Mouse (Mus musculus) heart, embryonic 12.5 days (tissue): ENCODE data around the gene Nrgn. TPM values are rescaled to one million over a fixed set of nuclear protein-coding genes. Genes with fewer than 3 reads are reported as not detected.

Experiments used
- ATAC-seq: fragments of 200-750 bp; cut with Nextera tagmentation; 2 replicates; pipeline ENCODE4 v1.8.0; 2017; ENCODE audit warnings: moderate TSS enrichment, moderate library complexity; ENCODE audit not compliant: insufficient number of reproducible peaks, low FRiP score
- H3K27ac ChIP-seq: fragments of 300-500 bp; sonication (generic); 2 replicates; pipeline ENCODE4 v1.5.1; 2016; ENCODE audit warnings: mild to moderate bottlenecking, moderate library complexity; ENCODE audit not compliant: poor library complexity, severe bottlenecking
- H3K27me3 ChIP-seq: fragments of 300-500 bp; sonication (generic); replicated peaks from 2 replicates; pipeline ENCODE4 v1.6.1; 2016; ENCODE audit warnings: mild to moderate bottlenecking, moderate library complexity
- H3K36me3 ChIP-seq: fragments of 300-500 bp; sonication (generic); 2 replicates; pipeline ENCODE4 v1.6.1; 2016; ENCODE audit warnings: mild to moderate bottlenecking, moderate library complexity
- H3K4me1 ChIP-seq: fragments of 300-500 bp; sonication (generic); replicated peaks from 2 replicates; pipeline ENCODE4 v1.6.1; 2016; ENCODE audit warnings: mild to moderate bottlenecking
- H3K4me2 ChIP-seq: fragments of 300-500 bp; sonication (generic); 2 replicates; pipeline ENCODE4 v1.6.1; 2016; ENCODE audit warnings: mild to moderate bottlenecking, moderate library complexity
- H3K4me3 ChIP-seq: fragments of 300-500 bp; sonication (generic); 2 replicates; pipeline ENCODE4 v1.5.1; 2016; ENCODE audit warnings: mild to moderate bottlenecking
- H3K9ac ChIP-seq: fragments of 300-500 bp; sonication (generic); 2 replicates; pipeline ENCODE4 v1.6.1; 2016; ENCODE audit warnings: mild to moderate bottlenecking, moderate library complexity
- H3K9me3 ChIP-seq: fragments of 300-500 bp; sonication (generic); replicated peaks from 2 replicates; pipeline ENCODE4 v1.6.1; 2016; ENCODE audit warnings: mild to moderate bottlenecking, moderate library complexity
- WGBS: fragments of 180-500 bp; shearing (Covaris S2); methylation state at CpG from one replicate; pipeline ENCODE4 v1.1.7; 2016; 5-methylcytosine and 5-hydroxymethylcytosine counted together
- polyA plus RNA-seq: library from polyadenylated mRNA; unstranded; fragments of >200 nt; fragmentation: Nextera tagmentation; extraction: Ambion mirVana; gene quantifications from 2 replicates; pipeline ENCODE4 v1.2.1, GENCODE M21; 2016

The Nrgn gene
- polyA plus RNA-seq, 1 experiment from 2014 or later: 7.4 TPM

GRCm38 (mm10) chr9:37500201-37500600, 52.5 kb downstream of the Nrgn start:
- Histone ChIP-seq H3K4me2 (no peak overlapping the region), H3K27ac (no peak overlapping the region), H3K4me3 (no peak overlapping the region), H3K4me1 (no peaks in the 10 kb centered on the region), H3K9me3 (no peaks in the 10 kb centered on the region), H3K9ac (no peak overlapping the region), H3K36me3 (no peaks in the 10 kb centered on the region), H3K27me3 (no peaks in the 10 kb centered on the region)
- WGBS: 60% methylated on average over 3 of the region's 3 CpGs
- no peak for ATAC-seq

DNA sequence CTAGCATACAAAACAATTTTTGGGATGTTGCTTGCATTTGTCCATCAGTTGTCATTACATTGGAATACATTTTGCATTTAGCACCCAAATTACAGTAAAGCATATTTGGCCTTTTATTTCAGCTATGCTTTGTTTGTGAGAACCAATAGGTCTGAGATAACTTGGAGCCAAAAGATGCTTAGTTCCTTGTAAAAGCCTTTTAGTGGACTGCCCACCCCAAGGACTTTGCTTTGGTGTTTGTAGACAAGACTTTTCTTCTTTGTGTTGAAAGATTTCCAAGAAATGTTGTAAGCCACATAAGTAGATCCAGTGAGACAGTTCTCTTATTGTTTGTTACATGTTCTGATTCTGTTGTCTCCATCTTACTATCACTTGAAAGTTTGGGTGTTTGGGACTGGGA, 56.4 kb downstream of the Nrgn start:
- Histone ChIP-seq H3K9ac (no peak overlapping the region), H3K4me1 (no peaks in the 10 kb centered on the region), H3K27ac (no peak overlapping the region), H3K4me2 (no peak overlapping the region), H3K36me3 (peaks cover 5% of the 10 kb centered on the region), H3K4me3 (no peak overlapping the region), H3K9me3 (peaks cover 3% of the 10 kb centered on the region; the same call in 1 of the 2 replicates), H3K27me3 (no peaks in the 10 kb centered on the region)
- no peak for ATAC-seq

DNA sequence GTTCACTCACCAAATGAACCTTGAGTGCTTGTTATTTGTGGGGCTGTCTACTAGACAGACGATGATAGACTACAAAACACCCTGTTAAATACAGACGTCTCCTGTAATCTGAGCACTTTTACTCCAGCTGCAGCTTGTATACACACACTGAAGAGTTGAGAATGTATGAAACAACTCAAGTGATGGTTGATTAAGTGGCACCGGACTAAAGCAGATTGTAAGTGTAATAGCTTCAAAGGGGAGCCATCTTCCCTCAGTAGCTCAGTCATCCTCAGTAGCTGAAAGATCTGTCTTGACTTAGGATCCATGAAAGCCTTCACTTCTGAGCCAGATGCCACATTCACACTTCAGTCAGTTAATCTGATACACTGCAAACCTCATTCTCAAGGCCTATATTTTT, 56.9 kb downstream of the Nrgn start:
- H3K9ac ChIP-seq: no peak overlapping the region
- WGBS: 64% methylated on average over 3 of the region's 3 CpGs
- no peak for ATAC-seq
- peaks cover 5% of the 10 kb centered on the region for H3K36me3 ChIP-seq
- no peak overlapping the region for H3K27ac ChIP-seq
- peaks cover 1% of the 10 kb centered on the region; the same call in 1 of the 2 replicates for H3K4me1 ChIP-seq
- no peak overlapping the region for H3K4me3 ChIP-seq
- no peak overlapping the region for H3K4me2 ChIP-seq
- peaks cover 3% of the 10 kb centered on the region; the same call in 1 of the 2 replicates for H3K9me3 ChIP-seq
- H3K27me3 ChIP-seq: no peaks in the 10 kb centered on the region

Other genes starting within 250 kb of the Nrgn start
- gene Ccdc15, start 204.5 kb downstream of the Nrgn start, polyA plus RNA-seq: 5.4 and 5.6 TPM in 2 replicates
- 0.06 TPM in 1 of 2 replicates, not detected in the other for gene Hepacam, start 185.6 kb downstream of the Nrgn start, polyA plus RNA-seq
- 4.6 and 6.2 TPM in 2 replicates for gene Robo4, start 151.0 kb downstream of the Nrgn start, polyA plus RNA-seq
- 0.10 and 0.20 TPM in 2 replicates for gene Robo3, start 119.7 kb downstream of the Nrgn start, polyA plus RNA-seq
- 21.7 and 28.2 TPM in 2 replicates for gene Msantd2, start 63.6 kb downstream of the Nrgn start, polyA plus RNA-seq
- 54.6 and 59.8 TPM in 2 replicates for gene Esam, start 24.8 kb downstream of the Nrgn start, polyA plus RNA-seq
- 1.6 and 1.9 TPM in 2 replicates for gene Vsig2, start 13.6 kb downstream of the Nrgn start, polyA plus RNA-seq
- gene Siae, start 2.8 kb upstream of the Nrgn start, polyA plus RNA-seq: 11.1 and 11.4 TPM in 2 replicates
- 6.2 and 6.7 TPM in 2 replicates for gene Spa17, start 60.8 kb upstream of the Nrgn start, polyA plus RNA-seq
- 151 and 162 TPM in 2 replicates for gene Tbrg1, start 104.4 kb upstream of the Nrgn start, polyA plus RNA-seq
- gene Panx3, start 116.3 kb upstream of the Nrgn start, polyA plus RNA-seq: 0.14 TPM in 1 of 2 replicates, not detected in the other
- not detected in 2 replicates for gene Olfr160, start 163.3 kb upstream of the Nrgn start, polyA plus RNA-seq
- not detected in 2 replicates for gene Olfr874, start 192.2 kb upstream of the Nrgn start, polyA plus RNA-seq
- gene Olfr875, start 219.0 kb upstream of the Nrgn start, polyA plus RNA-seq: not detected in 2 replicates